Mouse (Mus musculus) embryonic facial prominence, embryonic 12.5 days (tissue): ENCODE measurements around the gene Rpain. TPM values are rescaled to one million over a fixed set of nuclear protein-coding genes. Genes with fewer than 3 reads are reported as not detected.

Experiments used
- polyA plus RNA-seq: library from polyadenylated mRNA; unstranded; fragments of >200 nt; fragmentation: Nextera tagmentation; extraction: Ambion mirVana; gene quantifications from 2 replicates; pipeline ENCODE4 v1.2.1, GENCODE M21; 2016

Gene Rpain
- polyA plus RNA-seq, 1 experiment from 2014 or later: 71.3 TPM

Other genes starting within 250 kb of the Rpain start
- 6.8 and 7.5 TPM in 2 replicates for gene Zfp3, start 206.0 kb upstream of the Rpain start, polyA plus RNA-seq
- gene Scimp, start 157.6 kb upstream of the Rpain start, polyA plus RNA-seq: not detected in 2 replicates
- 43.9 and 45.9 TPM in 2 replicates for gene Rabep1, start 125.4 kb upstream of the Rpain start, polyA plus RNA-seq
- 134 TPM in 2 replicates for gene Nup88, start 240 bp upstream of the Rpain start, polyA plus RNA-seq
- 254 and 255 TPM in 2 replicates for gene C1qbp, start 12.8 kb downstream of the Rpain start, polyA plus RNA-seq
- gene Dhx33, start 34.2 kb downstream of the Rpain start, polyA plus RNA-seq: 27.2 TPM in 2 replicates
- gene Mis12, start 49.4 kb downstream of the Rpain start, polyA plus RNA-seq: 57.5 and 58.0 TPM in 2 replicates
- 42.1 and 44.0 TPM in 2 replicates for gene Derl2, start 49.6 kb downstream of the Rpain start, polyA plus RNA-seq
- 270 and 273 TPM in 2 replicates for gene 6330403K07Rik, start 63.3 kb downstream of the Rpain start, polyA plus RNA-seq
- gene Nlrp1a, start 174.5 kb downstream of the Rpain start, polyA plus RNA-seq: 0.04 TPM in 1 of 2 replicates, not detected in the other